Mouse (Mus musculus) E14TG2a.4 (cell line): ENCODE measurements around the gene Kif28.

Source experiments
- CTCF ChIP-seq: conservative IDR thresholded peaks from 2 replicates; pipeline ENCODE4 v1.5.1; 2014; ENCODE audit warnings: low read length
- POU5F1 ChIP-seq: IDR thresholded peaks from 2 replicates; pipeline ENCODE4 v1.6.1; 2014; ENCODE audit warnings: low read length, borderline replicate concordance

GRCm38 (mm10) chr1:179753006-179753405 lies 7.9 kb upstream of the Kif28 start:
- TF ChIP-seq CTCF (no peak), POU5F1 (no peak)
